Comparison of ENCODE assay signal across 9 mouse cellular contexts in the genomic region with DNA sequence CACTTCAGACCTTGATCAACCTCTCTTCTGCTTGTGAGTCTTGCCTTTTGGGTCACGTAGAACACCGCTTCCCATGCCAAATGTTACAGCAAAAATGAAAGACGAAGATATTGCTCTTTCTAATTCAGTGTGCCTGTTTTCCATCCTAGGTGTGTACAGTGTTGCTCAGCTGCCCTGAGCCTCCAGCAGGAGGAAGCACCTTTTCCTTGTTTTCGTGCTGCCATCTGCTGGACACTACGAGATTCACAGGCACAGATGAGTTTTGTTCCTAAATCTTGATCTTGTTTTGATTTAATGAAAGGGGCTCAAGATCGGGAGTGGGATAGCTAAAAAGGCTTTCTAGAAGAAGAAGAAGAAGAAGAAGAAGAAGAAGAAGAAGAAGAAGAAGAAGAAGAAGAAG. TPM values are rescaled to one million over a fixed set of nuclear protein-coding genes. Genes with fewer than 3 reads are reported as not detected.
DNase-seq lines count a peak whose midpoint lies in the region; ATAC-seq and TF ChIP-seq lines count a peak whose summit lies in the region.
"Had no signal": no experiment of that assay in that cellular context is flagged by ENCODE, and none has a peak within 500 bp of the region (broad histone marks: within the 10 kb centered on the region; RNA-seq: fewer than 3 reads in every experiment).

No protein-coding gene starts in this region.

- H3K27me3 ChIP-seq in C2C12 (ENCODE audit: control insufficient read depth, insufficient read depth, insufficient read length), result no peaks in the 10 kb centered on the region
- H3K27me3 ChIP-seq in embryonic facial prominence, embryonic 14.5 days (replicated peaks; ENCODE audit: control insufficient read depth, insufficient read depth, low read length), result no peaks in the 10 kb centered on the region
- H3K27me3 ChIP-seq: limb, embryonic 13.5 days had no signal

- H3K4me3 ChIP-seq in C2C12 (ENCODE audit: insufficient read depth, poor library complexity, severe bottlenecking), result no peak overlapping the region
- H3K4me3 ChIP-seq in bone marrow macrophage, adult 2 months (ENCODE audit: insufficient read depth, low read length), result no peak overlapping the region
- no peak overlapping the region for H3K4me3 ChIP-seq in embryonic facial prominence, embryonic 14.5 days (ENCODE audit: low read depth, low read length)
- H3K4me3 ChIP-seq in layer of hippocampus, adult 2 months, result no peak overlapping the region
- H3K4me3 ChIP-seq: limb, embryonic 13.5 days had no signal

- no peaks in the 10 kb centered on the region for H3K36me3 ChIP-seq in C2C12 (ENCODE audit: control insufficient read depth, insufficient read depth)
- no peaks in the 10 kb centered on the region for H3K36me3 ChIP-seq in embryonic facial prominence, embryonic 14.5 days (ENCODE audit: control insufficient read depth, insufficient read depth, low read length)
- H3K36me3 ChIP-seq: limb, embryonic 13.5 days had no signal

- H3K9ac ChIP-seq in embryonic facial prominence, embryonic 14.5 days (ENCODE audit: low read depth, low read length), result no peak overlapping the region
- H3K9ac ChIP-seq: limb, embryonic 13.5 days had no signal

- no peak overlapping the region for H3ac ChIP-seq in C2C12 (ENCODE audit: control insufficient read depth, insufficient read length, low read depth)

- H3K4me1 ChIP-seq in bone marrow macrophage, adult 2 months (ENCODE audit: control insufficient read depth, insufficient read depth, low read length), result no peaks in the 10 kb centered on the region
- H3K4me1 ChIP-seq in embryonic facial prominence, embryonic 14.5 days (ENCODE audit: control insufficient read depth, insufficient read depth, low read length), result no peaks in the 10 kb centered on the region
- H3K4me1 ChIP-seq: limb, embryonic 13.5 days had no signal

- H3K4me2 ChIP-seq in embryonic facial prominence, embryonic 14.5 days (ENCODE audit: low read depth, low read length), result no peak overlapping the region
- H3K4me2 ChIP-seq: limb, embryonic 13.5 days had no signal

- peak; percentile 5 for DNase-seq in gastrocnemius, postnatal 14 days
- no peak for DNase-seq in gastrocnemius, postnatal 4 days (ENCODE audit: low spot score in 2 of 2)
- peak; percentile 59 for DNase-seq in embryonic facial prominence, embryonic 14.5 days (ENCODE audit: low spot score)
- peak; percentile 38 to 75 for DNase-seq in layer of hippocampus, adult 2 months (ENCODE audit: low spot score in 2 of 2)
- DNase-seq in lung, postnatal 36 days, result peak; percentile 63
- DNase-seq in T-cell, adult 2 months (ENCODE audit: low spot score), result no peak

- TF ChIP-seq CTCF in C2C12 (IDR thresholded peaks at IDR 0.05; ENCODE audit: control insufficient read depth, insufficient read depth, insufficient read length), result peak; percentile 36
- TF ChIP-seq CTCF in bone marrow macrophage, adult 2 months (IDR thresholded peaks at IDR 0.05; ENCODE audit: low read depth, low read length), result peak; percentile 25; the same call in 1 of the 2 replicates
- TF ChIP-seq CTCF in layer of hippocampus, adult 2 months (conservative IDR thresholded peaks at IDR 0.05), result peak; percentile 85

- ATAC-seq in embryonic facial prominence, embryonic 14.5 days (ENCODE audit: low read depth), result no peak

- no peak for TF ChIP-seq POLR2A in bone marrow macrophage, adult 2 months (IDR thresholded peaks at IDR 0.05; ENCODE audit: borderline replicate concordance, low read depth, low read length)

- no peaks in the 10 kb centered on the region for H3K79me2 ChIP-seq in C2C12 (ENCODE audit: control insufficient read depth, insufficient read depth)

- H3K27ac ChIP-seq in bone marrow macrophage, adult 2 months (ENCODE audit: insufficient read depth, low read depth, low read length), result no peak overlapping the region
- no peak overlapping the region for H3K27ac ChIP-seq in embryonic facial prominence, embryonic 14.5 days (replicated peaks; ENCODE audit: low read depth, low read length)
- H3K27ac ChIP-seq in layer of hippocampus, adult 2 months, result no peak overlapping the region
- H3K27ac ChIP-seq: limb, embryonic 13.5 days had no signal

- 17% methylated on average over 6 of the region's 6 CpGs for WGBS in embryonic facial prominence, embryonic 14.5 days

- intact Hi-C loops in gastrocnemius, postnatal 14 days (cut with DNase I; ENCODE audit: low total_unique reads), result no loop called here

- H3K79me3 ChIP-seq in C2C12 (ENCODE audit: low read depth), result no peaks in the 10 kb centered on the region

- H3K9me3 ChIP-seq in embryonic facial prominence, embryonic 14.5 days (ENCODE audit: control insufficient read depth, low read length), result no peaks in the 10 kb centered on the region
- H3K9me3 ChIP-seq: limb, embryonic 13.5 days had no signal

TF ChIP-seq in C2C12, 6 proteins besides CTCF, POLR2A, EP300 and RAD21:
- no peak for TF ChIP-seq MAX (IDR thresholded peaks at IDR 0.05)
- TF ChIP-seq FOSL1 (IDR thresholded peaks at IDR 0.05; ENCODE audit: insufficient read depth, low read length, poor library complexity, severe bottlenecking), result no peak
- TF ChIP-seq CEBPB (IDR thresholded peaks at IDR 0.05; ENCODE audit: low read depth), result no peak
- no peak for TF ChIP-seq MYOG (IDR thresholded peaks at IDR 0.05; ENCODE audit: control insufficient read depth, extremely low read depth, insufficient read length)
- no peak for TF ChIP-seq MYOD1 (IDR thresholded peaks at IDR 0.05; ENCODE audit: control insufficient read depth, insufficient read length, low read depth)
- TF ChIP-seq USF1 (IDR thresholded peaks at IDR 0.05; ENCODE audit: low read depth), result no peak
TF ChIP-seq in C2C12: peak in this region for 0.

RNA-seq across cellular contexts. Expression of gene Ces5a, which starts 40.3 kb away (rescaled TPM):
- total RNA-seq in gastrocnemius, postnatal 14 days (2021), result 1 to 10 TPM in 1 of 2 experiments, under 1 TPM in 1; 0.24 to 1.4 TPM
- 1 to 10 TPM in 1 of 2 experiments, under 1 TPM in 1; 0.74 to 1.2 TPM for total RNA-seq in gastrocnemius, postnatal 4 days (2021)
- not detected for polyA plus RNA-seq in C2C12 (2012; fragmentation: generic; extraction: Trizol)
- not detected in 2 replicates for polyA plus RNA-seq in bone marrow macrophage, adult 2 months (2012; ENCODE audit: insufficient read depth, insufficient read length, missing spikeins)
- polyA plus RNA-seq in embryonic facial prominence, embryonic 14.5 days (2014; fragmentation: Nextera tagmentation; extraction: Ambion mirVana), result 0.16 and 0.42 TPM in 2 replicates
- under 1 TPM; 0.34 to 0.97 TPM for total RNA-seq in layer of hippocampus, adult 2 months (2021)
- polyA plus RNA-seq: limb, embryonic 13.5 days had no signal

Comparison
In these comparisons a context has a peak if more than half of its experiments do, and no peak if none do; other contexts are left out.
1. DNase-seq: peak in gastrocnemius, postnatal 14 days (single experiment), embryonic facial prominence, embryonic 14.5 days (single experiment), layer of hippocampus, adult 2 months (2 of 2) and lung, postnatal 36 days (single experiment); none in gastrocnemius, postnatal 4 days (0 of 2) and T-cell, adult 2 months (single experiment).
2. CTCF ChIP-seq: peak in every context shown above with its lines; median percentile 85 in layer of hippocampus, adult 2 months; 36 in C2C12; 25 in bone marrow macrophage, adult 2 months.